Mouse (Mus musculus) megakaryocyte, embryonic 14.5 days (primary cell): ENCODE data around the gene Mafb.

Source experiments
- FLI1 ChIP-seq: IDR thresholded peaks from 2 replicates; pipeline ENCODE4 v1.6.1; 2012; ENCODE audit warnings: low read length, inconsistent platforms, mixed read lengths
- GATA1 ChIP-seq: IDR thresholded peaks from 3 replicates; pipeline ENCODE4 v1.6.1; 2012; ENCODE audit warnings: mixed read lengths, low read length, inconsistent platforms, borderline replicate concordance

- TF ChIP-seq GATA1 (no peak), FLI1 (no peak)
Observed at GRCm38 (mm10) chr2:160325105-160325644, 41.7 kb downstream of the Mafb start.
